Mouse (Mus musculus) midbrain, embryonic 14.5 days (tissue): Measurements from ENCODE around the gene Dvl3. TPM values are rescaled to one million over a fixed set of nuclear protein-coding genes. Genes with fewer than 3 reads are reported as not detected.
A peak's percentile ranks its signal among the peaks of the same experiment; 100 is the strongest.

Experiments
- ATAC-seq: fragments of 200-750 bp; cut with Nextera tagmentation; 2 replicates; pipeline ENCODE4 v1.8.0; 2017; ENCODE audit warnings: moderate number of reproducible peaks, moderate library complexity; ENCODE audit not compliant: low FRiP score, low TSS enrichment
- DNase-seq: peaks from one replicate; pipeline ENCODE4 v3.0.0-alpha.2; 2015
- H3K27ac ChIP-seq: fragments of 300-500 bp; sonication (generic); replicated peaks from 2 replicates; pipeline ENCODE4 v1.5.1; 2014; ENCODE audit warnings: mild to moderate bottlenecking, low read depth, low read length, moderate library complexity
- H3K27me3 ChIP-seq: fragments of 300-500 bp; sonication (generic); 2 replicates; pipeline ENCODE4 v1.6.1; 2014; ENCODE audit warnings: low read length, control low read depth, mixed read lengths; ENCODE audit not compliant: control insufficient read depth, insufficient read depth
- H3K36me3 ChIP-seq: fragments of 300-500 bp; sonication (generic); 2 replicates; pipeline ENCODE4 v1.6.1; 2014; ENCODE audit warnings: low read length, control low read depth; ENCODE audit not compliant: control insufficient read depth, insufficient read depth
- H3K4me1 ChIP-seq: fragments of 300-500 bp; sonication (generic); 2 replicates; pipeline ENCODE4 v1.6.1; 2014; ENCODE audit warnings: mild to moderate bottlenecking, antibody characterized with exemption, low read length, control low read depth; ENCODE audit not compliant: control insufficient read depth, insufficient read depth
- H3K4me2 ChIP-seq: fragments of 300-500 bp; sonication (generic); 2 replicates; pipeline ENCODE4 v1.6.1; 2014; ENCODE audit warnings: mild to moderate bottlenecking, low read length, moderate library complexity
- H3K4me3 ChIP-seq: fragments of 300-500 bp; sonication (generic); replicated peaks from 2 replicates; pipeline ENCODE4 v1.5.1; 2014; ENCODE audit warnings: low read depth, low read length
- H3K9ac ChIP-seq: fragments of 300-500 bp; sonication (generic); replicated peaks from 2 replicates; pipeline ENCODE4 v1.6.1; 2014; ENCODE audit warnings: mild to moderate bottlenecking, low read length, moderate library complexity
- H3K9me3 ChIP-seq: fragments of 300-500 bp; sonication (generic); 2 replicates; pipeline ENCODE4 v1.6.1; 2016; ENCODE audit warnings: low read length, control low read depth, mixed read lengths; ENCODE audit not compliant: control insufficient read depth
- WGBS: fragments of 180-500 bp; shearing (Covaris S2); extraction: QIAGEN DNeasy Blood & Tissue Kit; methylation state at CpG from one replicate; pipeline ENCODE4 v1.1.7; 2014; 5-methylcytosine and 5-hydroxymethylcytosine counted together
- polyA plus RNA-seq: library from polyadenylated mRNA; unstranded; fragments of >200 nt; fragmentation: Nextera tagmentation; extraction: Ambion mirVana; gene quantifications from 2 replicates; pipeline ENCODE4 v1.2.1, GENCODE M21; 2014

Dvl3 gene
- polyA plus RNA-seq, 1 experiment from 2014 or later: 40.2 TPM

GRCm38 (mm10) chr16:20534617-20535295 is 18.0 kb downstream of the Dvl3 start:
- H3K4me1 ChIP-seq: peaks cover 23% of the 10 kb centered on the region
- peaks cover 56% of the 10 kb centered on the region for H3K36me3 ChIP-seq
- no peaks in the 10 kb centered on the region for H3K9me3 ChIP-seq
- no peak overlapping the region for H3K27ac ChIP-seq
- no peak overlapping the region for H3K9ac ChIP-seq
- no peak for ATAC-seq
- 50% methylated on average over 10 of the region's 10 CpGs for WGBS
- H3K27me3 ChIP-seq: no peaks in the 10 kb centered on the region
- H3K4me3 ChIP-seq: peak overlapping the region; percentile 91; the same call in 1 of the 2 replicates
- no peak for DNase-seq
- peak overlapping the region; percentile 26; the same call in 1 of the 2 replicates for H3K4me2 ChIP-seq

DNA sequence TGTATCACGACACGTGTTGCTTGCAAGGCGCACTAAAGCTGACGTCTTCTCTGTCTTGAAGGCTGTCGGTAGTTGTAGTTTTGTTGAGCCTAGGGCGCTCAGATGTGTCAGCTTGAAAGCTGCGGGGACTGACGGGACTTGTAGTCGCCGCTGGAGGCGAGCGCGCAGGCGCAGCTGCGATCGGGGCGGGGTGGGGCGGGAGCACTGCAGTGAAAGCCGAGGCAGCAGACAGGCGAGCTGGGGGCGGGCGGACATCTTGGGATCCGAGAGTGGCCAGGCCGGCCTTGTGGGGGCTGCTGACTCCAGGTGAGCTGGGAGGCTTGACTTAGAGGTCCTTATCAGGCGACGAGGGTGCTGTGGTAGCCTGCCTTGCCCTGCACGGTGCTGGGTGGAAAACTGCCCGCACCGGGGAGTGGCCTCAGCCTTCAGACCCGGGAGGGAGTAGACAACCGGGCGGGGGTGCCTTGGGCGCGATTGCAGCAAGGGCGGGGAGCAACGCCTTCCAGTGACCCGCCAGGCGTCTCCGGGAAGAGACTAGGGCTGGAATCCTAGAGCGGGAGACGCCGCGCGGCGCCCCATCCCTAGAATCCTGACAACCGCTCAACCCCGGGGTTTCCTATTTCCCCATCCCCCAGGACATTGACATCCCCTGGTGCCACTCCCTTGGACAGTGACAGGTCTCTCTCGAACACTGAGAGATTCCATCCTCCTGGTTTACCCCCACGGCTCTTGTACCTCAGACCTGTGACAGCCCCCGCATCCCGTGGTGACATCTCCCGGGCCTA is 18.7 kb downstream of the Dvl3 start, which contains the start of gene Ap2m1:
Gene Ap2m1 (plus strand): TSS at position 183 of the 785 bp plus-strand sequence.
- Histone ChIP-seq H3K27ac (peak within 1 kb of the TSS; percentile 87), H3K36me3 (peaks cover 57% of the 10 kb centered on the region), H3K4me2 (peak within 1 kb of the TSS; percentile 95), H3K4me1 (peaks cover 23% of the 10 kb centered on the region), H3K9me3 (no peaks in the 10 kb centered on the region), H3K27me3 (no peaks in the 10 kb centered on the region), H3K9ac (peak within 1 kb of the TSS; percentile 96), H3K4me3 (peak within 1 kb of the TSS; percentile 91)
- DNase-seq (peak; percentile 99), ATAC-seq (peak; percentile 97)
- WGBS: under 1% methylated on average over 52 of the region's 52 CpGs

- Histone ChIP-seq H3K4me1 (peaks cover 23% of the 10 kb centered on the region), H3K27ac (peak overlapping the region; percentile 87; the same call in 1 of the 2 replicates)
- WGBS: 33% methylated on average over 9 of the region's 9 CpGs
Observed at GRCm38 (mm10) chr16:20536081-20536665, 19.4 kb downstream of the Dvl3 start.

DNA sequence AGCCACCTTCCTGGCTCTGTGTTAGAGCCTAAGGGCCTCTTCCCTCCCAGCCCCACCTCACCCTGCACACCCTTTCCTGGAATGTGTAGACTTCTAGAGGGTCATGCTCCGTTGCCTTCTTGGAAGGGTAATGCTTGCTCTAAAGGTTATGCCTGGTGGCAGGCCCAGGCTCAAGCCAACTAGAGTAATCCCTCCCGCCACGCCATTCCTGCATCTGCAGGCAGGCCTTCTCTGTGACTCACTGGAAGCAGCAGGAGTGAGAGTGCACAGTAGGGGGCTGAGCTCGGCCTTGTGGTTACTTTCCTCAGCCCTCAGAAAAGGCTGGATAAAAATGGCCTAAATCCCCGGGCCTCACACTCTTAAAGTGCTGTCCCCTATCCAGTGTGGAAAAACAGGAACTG is 20.3 kb downstream of the Dvl3 start:
- no peaks in the 10 kb centered on the region for H3K27me3 ChIP-seq
- H3K4me1 ChIP-seq: peaks cover 23% of the 10 kb centered on the region
- no peaks in the 10 kb centered on the region for H3K9me3 ChIP-seq
- H3K36me3 ChIP-seq: peaks cover 57% of the 10 kb centered on the region
- ATAC-seq: no peak
- WGBS: 4% methylated on average over 5 of the region's 5 CpGs
- no peak overlapping the region for H3K27ac ChIP-seq
- peak; percentile 37 for DNase-seq
- peak overlapping the region; percentile 91 for H3K4me3 ChIP-seq
- H3K9ac ChIP-seq: peak overlapping the region; percentile 49; the same call in 1 of the 2 replicates
- peak overlapping the region; percentile 95 for H3K4me2 ChIP-seq

More at GRCm38 (mm10) chr16:20536081-20536665, 19.4 kb downstream of the Dvl3 start:
- H3K27me3 ChIP-seq: no peaks in the 10 kb centered on the region
- H3K9me3 ChIP-seq: no peaks in the 10 kb centered on the region
- peaks cover 57% of the 10 kb centered on the region for H3K36me3 ChIP-seq
- no peak for ATAC-seq
- no peak for DNase-seq
- peak overlapping the region; percentile 95 for H3K4me2 ChIP-seq
- peak overlapping the region; percentile 96 for H3K9ac ChIP-seq
- peak overlapping the region; percentile 91 for H3K4me3 ChIP-seq

- DNase-seq (no peak), ATAC-seq (no peak)
- Histone ChIP-seq H3K9me3 (no peaks in the 10 kb centered on the region), H3K27ac (no peak overlapping the region), H3K27me3 (no peaks in the 10 kb centered on the region), H3K4me2 (peak overlapping the region; percentile 95), H3K4me3 (peak overlapping the region; percentile 91), H3K4me1 (peaks cover 23% of the 10 kb centered on the region), H3K9ac (peak overlapping the region; percentile 49; the same call in 1 of the 2 replicates), H3K36me3 (peaks cover 57% of the 10 kb centered on the region)
- 20% methylated on average over 6 of the region's 6 CpGs for WGBS
Observed at GRCm38 (mm10) chr16:20537601-20538320, 21.0 kb downstream of the Dvl3 start.

GRCm38 (mm10) chr16:20539649-20540048 is 22.9 kb downstream of the Dvl3 start:
- no peak overlapping the region for H3K27ac ChIP-seq
- H3K9me3 ChIP-seq: no peaks in the 10 kb centered on the region
- peaks cover 23% of the 10 kb centered on the region for H3K4me1 ChIP-seq
- no peaks in the 10 kb centered on the region for H3K27me3 ChIP-seq
- H3K36me3 ChIP-seq: peaks cover 64% of the 10 kb centered on the region
- no peak overlapping the region for H3K4me3 ChIP-seq
- 80% methylated on average over 3 of the region's 3 CpGs for WGBS
- H3K4me2 ChIP-seq: no peak overlapping the region
- H3K9ac ChIP-seq: no peak overlapping the region
- ATAC-seq (no peak), DNase-seq (no peak)

DNA sequence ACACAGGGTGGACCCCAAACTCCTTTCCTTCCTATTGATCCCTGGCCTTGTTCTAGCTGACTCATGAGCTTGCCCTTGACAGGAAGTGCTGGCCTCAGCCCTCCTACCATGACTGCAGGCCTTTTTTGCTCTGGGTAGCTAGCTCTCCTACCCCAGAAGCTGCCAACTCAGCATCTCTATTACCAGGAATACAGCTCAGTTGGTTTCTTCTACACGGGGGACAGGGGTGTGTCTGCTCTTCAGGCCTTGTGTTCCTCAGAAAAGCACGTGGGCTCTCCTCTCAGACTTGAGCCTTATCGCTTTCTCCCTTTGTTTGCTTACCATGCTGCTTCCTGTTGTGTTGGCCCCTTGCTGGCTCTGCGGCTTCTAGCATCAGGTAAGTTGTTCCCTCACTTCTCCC is 23.7 kb downstream of the Dvl3 start:
- Histone ChIP-seq H3K9ac (no peak overlapping the region), H3K36me3 (peaks cover 71% of the 10 kb centered on the region), H3K4me3 (no peak overlapping the region), H3K4me2 (no peak overlapping the region), H3K27ac (no peak overlapping the region), H3K9me3 (no peaks in the 10 kb centered on the region), H3K4me1 (peaks cover 23% of the 10 kb centered on the region), H3K27me3 (no peaks in the 10 kb centered on the region)
- 97% methylated on average over 4 of the region's 4 CpGs for WGBS
- DNase-seq (no peak), ATAC-seq (no peak)

DNA sequence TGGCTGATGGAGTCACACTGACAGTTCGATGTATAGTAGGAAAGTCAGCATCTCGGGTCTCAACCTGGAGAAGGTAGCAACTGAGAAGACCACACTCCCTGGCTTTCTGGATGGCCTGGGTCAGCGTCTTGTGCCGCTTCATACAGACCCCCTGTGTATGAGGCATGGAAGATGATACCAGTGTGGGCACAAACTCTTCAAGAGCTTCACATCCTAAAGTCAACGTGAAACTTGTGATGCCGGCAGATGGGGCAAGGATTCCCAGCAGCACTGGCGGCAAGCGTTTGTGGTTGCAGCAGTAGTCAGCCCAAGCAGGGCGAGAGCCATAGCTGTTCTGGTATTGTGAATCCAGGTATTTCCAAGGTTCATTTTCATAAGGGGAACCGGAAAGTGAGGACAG is 28.9 kb downstream of the Dvl3 start:
- ATAC-seq: no peak
- Histone ChIP-seq H3K9me3 (no peaks in the 10 kb centered on the region), H3K4me3 (no peak overlapping the region), H3K9ac (no peak overlapping the region), H3K27me3 (no peaks in the 10 kb centered on the region), H3K27ac (no peak overlapping the region), H3K4me1 (peaks cover 10% of the 10 kb centered on the region), H3K4me2 (no peak overlapping the region), H3K36me3 (peaks cover 57% of the 10 kb centered on the region)
- 92% methylated on average over 10 of the region's 10 CpGs for WGBS
- DNase-seq: no peak
